Mouse (Mus musculus) CD8-positive naive resting alpha-beta T cell, adult 2 months (primary cell): ENCODE results near the gene Zc4h2.
A peak's percentile ranks its signal among the peaks of the same experiment; 100 is the strongest.

Experiments used
- DNase-seq, 2 experiments: peaks; one replicate each; pipeline ENCODE4 v3.0.0; 2022; ENCODE audit warnings: low read depth in 2 of 2, low spot score in 2 of 2

Zc4h2 gene

GRCm38 (mm10) chrX:95657804-95658599, at the start of gene Zc4h2:
TSS of gene Zc4h2 (minus strand) at chrX:95658509.
- peak; percentile 47 to 61 for DNase-seq

DNA sequence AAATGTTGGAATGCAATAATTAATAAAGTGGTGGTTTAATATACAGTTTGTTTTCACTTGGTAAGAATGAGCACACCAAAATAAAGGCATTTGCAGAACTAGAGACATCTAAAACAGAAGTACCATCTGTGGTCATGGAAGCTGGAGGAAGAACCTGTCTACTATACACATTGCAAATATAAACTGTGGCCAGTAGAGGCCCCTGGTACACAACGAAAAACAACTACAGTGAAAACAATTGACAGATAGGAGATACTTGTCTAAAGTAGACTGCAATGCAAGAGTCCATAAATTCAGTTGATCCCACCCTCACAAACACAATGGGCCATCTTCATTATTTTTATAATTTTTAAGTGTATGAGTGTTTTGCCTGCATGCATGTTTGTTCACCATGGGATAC, 28.8 kb upstream of the Zc4h2 start:
- DNase-seq: no peak

DNA sequence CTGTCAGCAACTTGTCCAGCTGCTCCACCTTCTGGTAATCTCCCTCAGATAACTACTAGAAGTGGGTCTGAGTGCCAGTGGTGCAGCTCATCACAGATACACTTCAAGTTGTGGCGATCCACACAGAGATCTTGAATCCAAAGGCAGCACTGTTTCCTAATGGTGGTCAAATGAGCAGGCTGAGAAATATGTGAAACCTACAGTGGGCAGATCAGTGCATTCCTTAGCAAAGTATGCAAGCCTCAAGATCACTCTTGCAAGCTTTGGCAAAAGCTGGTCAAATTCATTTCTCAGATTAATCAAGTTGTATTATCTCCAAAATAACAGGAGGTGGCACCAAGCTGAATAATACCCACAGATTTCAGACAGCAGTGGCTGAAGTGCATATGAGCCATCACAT, 23.9 kb upstream of the Zc4h2 start:
- no peak for DNase-seq

- peak in 1 of 2 experiments; percentile 2 for DNase-seq
Measured at GRCm38 (mm10) chrX:95658600-95659084, 333 bp upstream of the Zc4h2 start.

- no peak for DNase-seq
Measured at GRCm38 (mm10) chrX:95600609-95601008, 57.7 kb downstream of the Zc4h2 start.
